Mouse (Mus musculus) heart, postnatal 0 days (tissue): ENCODE measurements around the gene Aco2. TPM values are rescaled to one million over a fixed set of nuclear protein-coding genes. Genes with fewer than 3 reads are reported as not detected.

Experiments used
- ATAC-seq: fragments of 200-750 bp; cut with Nextera tagmentation; 2 replicates; pipeline ENCODE4 v1.8.0; 2017; ENCODE audit warnings: low read depth, moderate number of reproducible peaks, moderate library complexity; ENCODE audit not compliant: insufficient read depth
- DNase-seq: peaks from one replicate; pipeline ENCODE4 v3.0.0-alpha.2; 2016; ENCODE audit warnings: low spot score
- H3K27ac ChIP-seq: fragments of 300-500 bp; sonication (generic); 2 replicates; pipeline ENCODE4 v1.5.1; 2014; ENCODE audit warnings: low read depth, mild to moderate bottlenecking
- H3K27me3 ChIP-seq: fragments of 300-500 bp; sonication (generic); 2 replicates; pipeline ENCODE4 v1.6.1; 2014; ENCODE audit warnings: low read length, mixed read lengths; ENCODE audit not compliant: control insufficient read depth, insufficient read depth
- H3K36me3 ChIP-seq: fragments of 300-500 bp; sonication (generic); replicated peaks from 2 replicates; pipeline ENCODE4 v1.6.1; 2014; ENCODE audit warnings: low read length, mixed read lengths; ENCODE audit not compliant: control insufficient read depth, insufficient read depth
- H3K4me1 ChIP-seq: fragments of 300-500 bp; sonication (generic); 2 replicates; pipeline ENCODE4 v1.6.1; 2014; ENCODE audit warnings: antibody characterized with exemption; ENCODE audit not compliant: control insufficient read depth, insufficient read depth
- H3K4me2 ChIP-seq: fragments of 300-500 bp; sonication (generic); 2 replicates; pipeline ENCODE4 v1.6.1; 2014; ENCODE audit warnings: low read depth, mild to moderate bottlenecking, low read length, moderate library complexity
- H3K4me3 ChIP-seq: fragments of 300-500 bp; sonication (generic); 2 replicates; pipeline ENCODE4 v1.5.1; 2014; ENCODE audit warnings: low read depth, low read length
- H3K9ac ChIP-seq: fragments of 300-500 bp; sonication (generic); replicated peaks from 2 replicates; pipeline ENCODE4 v1.6.1; 2014; ENCODE audit warnings: low read depth, low read length, mixed read lengths
- H3K9me3 ChIP-seq: fragments of 300-500 bp; sonication (generic); replicated peaks from 2 replicates; pipeline ENCODE4 v1.6.1; 2016; ENCODE audit warnings: low read length; ENCODE audit not compliant: control insufficient read depth
- CTCF ChIP-seq: IDR thresholded peaks from 2 replicates; pipeline ENCODE4 v1.5.1; 2016; ENCODE audit warnings: antibody characterized with exemption, control low read depth, low read depth
- EP300 ChIP-seq: IDR thresholded peaks from 2 replicates; pipeline ENCODE4 v1.6.1; 2016; ENCODE audit warnings: antibody characterized with exemption, low read depth
- WGBS: fragments of 180-500 bp; shearing (Covaris S2); extraction: QIAGEN DNeasy Blood & Tissue Kit; methylation state at CpG from one replicate; pipeline ENCODE4 v1.1.7; 2014; 5-methylcytosine and 5-hydroxymethylcytosine counted together
- polyA plus RNA-seq: library from polyadenylated mRNA; unstranded; fragments of >200 nt; fragmentation: Nextera tagmentation; extraction: Ambion mirVana; gene quantifications from 2 replicates; pipeline ENCODE4 v1.2.1, GENCODE M21; 2015
- total RNA-seq: library from RNA; depleted of rRNA; stranded (reverse); fragments of >200 nt; gene quantifications from 2 replicates; pipeline ENCODE4 v1.2.3, GENCODE M21; 2014; ENCODE audit warnings: low replicate concordance

Gene Aco2
- total and polyA plus RNA-seq, 2 experiments from 2014 or later: 1,040 to 2,039 TPM

GRCm38 (mm10) chr15:81935869-81936637, 63.9 kb downstream of the Aco2 start:
- WGBS: 54% methylated on average over 7 of the region's 7 CpGs
- Histone ChIP-seq H3K36me3 (no peaks in the 10 kb centered on the region), H3K27ac (no peak overlapping the region), H3K27me3 (no peaks in the 10 kb centered on the region), H3K4me3 (peak overlapping the region; percentile 42), H3K4me2 (peak overlapping the region; percentile 66), H3K9ac (no peak overlapping the region), H3K9me3 (no peaks in the 10 kb centered on the region), H3K4me1 (peaks cover 14% of the 10 kb centered on the region; the same call in 1 of the 2 replicates)
- TF ChIP-seq EP300 (no peak), CTCF (no peak)
- ATAC-seq (no peak), DNase-seq (no peak)

GRCm38 (mm10) chr15:81936679-81937078, 64.6 kb downstream of the Aco2 start, which contains the start of gene Csdc2:
Gene Csdc2, plus strand, starts transcription at chr15:81936759.
- Histone ChIP-seq H3K27me3 (no peaks in the 10 kb centered on the region), H3K4me1 (peaks cover 14% of the 10 kb centered on the region; the same call in 1 of the 2 replicates), H3K27ac (peak within 1 kb of the TSS; percentile 44; the same call in 1 of the 2 replicates), H3K4me3 (peak within 1 kb of the TSS; percentile 42), H3K4me2 (peak within 1 kb of the TSS; percentile 66), H3K9me3 (no peaks in the 10 kb centered on the region), H3K9ac (peak within 1 kb of the TSS; percentile 52), H3K36me3 (no peaks in the 10 kb centered on the region)
- 2% methylated on average over 12 of the region's 12 CpGs for WGBS
- TF ChIP-seq CTCF: peak; percentile 26
- TF ChIP-seq EP300: no peak
- ATAC-seq (peak; percentile 54), DNase-seq (peak; percentile 50)

- DNase-seq (no peak), ATAC-seq (peak; percentile 25; the same call in 1 of the 2 replicates)
- peaks cover 14% of the 10 kb centered on the region; the same call in 1 of the 2 replicates for H3K4me1 ChIP-seq
These were observed 65.2 kb downstream of the Aco2 start for GRCm38 (mm10) chr15:81937098-81937972.

DNA sequence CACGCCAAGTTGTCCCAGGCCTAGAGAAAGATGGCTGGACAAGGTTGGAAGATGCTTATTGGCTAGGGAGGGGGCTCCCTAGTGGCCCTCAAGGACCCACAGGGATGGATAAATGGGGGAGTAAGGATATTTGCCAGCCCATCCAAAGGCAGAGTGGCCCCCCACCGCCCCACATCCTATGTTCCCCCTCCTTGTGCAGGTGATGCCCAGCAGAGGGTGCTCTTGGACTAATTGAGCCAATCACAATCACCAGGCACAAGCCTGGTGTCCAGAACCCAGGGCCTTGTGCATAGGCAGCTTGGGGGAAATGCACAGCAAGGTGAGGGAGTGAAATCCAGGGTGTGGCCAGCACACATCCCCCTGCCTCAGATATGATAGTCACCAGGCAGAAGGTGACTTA, 66.1 kb downstream of the Aco2 start:
- DNase-seq: no peak
- no peak overlapping the region for H3K9ac ChIP-seq
- H3K4me2 ChIP-seq: no peak overlapping the region
- no peak for ATAC-seq
- no peak overlapping the region for H3K27ac ChIP-seq
- 0 out of 2 replicates have a peak, but pooled peaks cover 2% of the 10 kb centered on the region for H3K27me3 ChIP-seq
- peaks cover 14% of the 10 kb centered on the region; the same call in 1 of the 2 replicates for H3K4me1 ChIP-seq
- H3K4me3 ChIP-seq: no peak overlapping the region
- H3K36me3 ChIP-seq: no peaks in the 10 kb centered on the region
- TF ChIP-seq CTCF (peak; percentile 62), EP300 (no peak)
- WGBS: 29% methylated on average over 2 of the region's 2 CpGs
- H3K9me3 ChIP-seq: no peaks in the 10 kb centered on the region

More at GRCm38 (mm10) chr15:81937098-81937972, 65.2 kb downstream of the Aco2 start:
- Histone ChIP-seq H3K4me2 (peak overlapping the region; percentile 66), H3K36me3 (no peaks in the 10 kb centered on the region), H3K27me3 (no peaks in the 10 kb centered on the region), H3K4me3 (peak overlapping the region; percentile 42), H3K9ac (peak overlapping the region; percentile 52), H3K27ac (peak overlapping the region; percentile 44; the same call in 1 of the 2 replicates), H3K9me3 (no peaks in the 10 kb centered on the region)
- 14% methylated on average over 19 of the region's 19 CpGs for WGBS
- TF ChIP-seq CTCF (no peak), EP300 (no peak)

DNA sequence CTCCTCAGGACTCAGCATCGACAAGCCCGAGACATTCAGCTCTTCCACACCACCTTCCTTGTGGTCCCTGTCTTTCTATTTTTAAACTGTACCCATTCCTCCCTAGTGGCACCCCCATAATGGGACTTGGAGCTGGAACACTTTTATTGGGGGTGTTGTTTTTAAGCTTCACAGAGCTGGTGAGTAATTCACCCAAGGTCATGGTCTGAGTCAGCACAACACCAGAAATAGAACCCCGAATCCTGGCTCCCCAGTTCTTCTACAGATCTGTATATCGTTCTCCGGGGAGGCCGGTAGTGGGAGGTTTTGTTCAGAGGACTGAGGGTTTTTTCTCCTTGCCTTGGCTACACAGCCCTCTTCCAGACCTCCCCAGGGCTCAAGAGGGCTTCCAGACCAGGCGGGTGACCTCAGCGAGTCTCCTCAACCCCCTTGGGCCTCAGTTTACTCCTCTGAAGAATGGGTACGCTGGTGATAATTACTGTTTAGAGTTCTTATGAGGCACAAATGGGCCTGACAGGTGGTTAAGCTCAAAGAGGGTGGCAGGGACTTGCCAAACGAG, 67.1 kb downstream of the Aco2 start:
- no peak for ATAC-seq
- Histone ChIP-seq H3K36me3 (no peaks in the 10 kb centered on the region), H3K4me3 (no peak overlapping the region), H3K9me3 (no peaks in the 10 kb centered on the region), H3K4me2 (no peak overlapping the region), H3K27me3 (0 out of 2 replicates have a peak, but pooled peaks cover 4% of the 10 kb centered on the region), H3K9ac (no peak overlapping the region), H3K27ac (no peak overlapping the region), H3K4me1 (peaks cover 14% of the 10 kb centered on the region; the same call in 1 of the 2 replicates)
- no peak for DNase-seq
- TF ChIP-seq CTCF (no peak), EP300 (no peak)
- 75% methylated on average over 10 of the region's 10 CpGs for WGBS
